Mouse (Mus musculus) 416B (cell line): ENCODE data around the gene Bdp1.
"Not testable (repeated sequence)": the region's sequence is repeated elsewhere in the genome, so short reads cannot be mapped to it uniquely, and the experiment has no call there.

Experiments used
- DNase-seq: peaks from one replicate; pipeline ENCODE4 v3.0.0; 2011; ENCODE audit warnings: low read depth

Gene Bdp1

GRCm38 (mm10) chr13:100103748-100104254, at the start of gene Bdp1:
Bdp1 (minus strand) TSS chr13:100104070.
- DNase-seq = peak; percentile 90

- peak; percentile 81 for DNase-seq
These were observed 48.8 kb upstream of the Bdp1 start for GRCm38 (mm10) chr13:100152659-100153058.

GRCm38 (mm10) chr13:100141646-100142314, 37.9 kb upstream of the Bdp1 start:
- DNase-seq = peak; percentile 17

GRCm38 (mm10) chr13:100125258-100125643, 21.4 kb upstream of the Bdp1 start:
- no peak for DNase-seq

GRCm38 (mm10) chr13:100124423-100125257, 20.8 kb upstream of the Bdp1 start, which contains the start of gene Smn1:
Smn1 (plus strand) TSS chr13:100124852.
- peak; percentile 94 for DNase-seq

GRCm38 (mm10) chr13:100123970-100124369, 20.1 kb upstream of the Bdp1 start:
- peak; percentile 31 for DNase-seq

- DNase-seq = peak; percentile 40
These were observed 8.5 kb upstream of the Bdp1 start for GRCm38 (mm10) chr13:100112218-100112972.

- peak; percentile 65 for DNase-seq
These were observed 4.0 kb upstream of the Bdp1 start, which contains the start of gene Serf1 for GRCm38 (mm10) chr13:100107652-100108472. Serf1 (plus strand) TSS chr13:100108012.

- peak; percentile 66 for DNase-seq
These were observed 715 bp downstream of the Bdp1 start for GRCm38 (mm10) chr13:100103052-100103658.

- DNase-seq = no peak
These were observed 5.1 kb downstream of the Bdp1 start for GRCm38 (mm10) chr13:100098808-100099207.

GRCm38 (mm10) chr13:100071473-100071872, 32.4 kb downstream of the Bdp1 start:
- DNase-seq = no peak

- no peak for DNase-seq
These were observed 36.0 kb downstream of the Bdp1 start for GRCm38 (mm10) chr13:100067821-100068220.

GRCm38 (mm10) chr13:100063936-100064335, 39.9 kb downstream of the Bdp1 start:
- DNase-seq = no peak

GRCm38 (mm10) chr13:100057738-100058137, 46.1 kb downstream of the Bdp1 start:
- not testable (repeated sequence) for DNase-seq

- no peak for DNase-seq
These were observed 77.9 kb downstream of the Bdp1 start for GRCm38 (mm10) chr13:100026013-100026412.

- no peak for DNase-seq
These were observed 87.0 kb downstream of the Bdp1 start for GRCm38 (mm10) chr13:100016891-100017290.

- no peak for DNase-seq
These were observed 87.9 kb downstream of the Bdp1 start for GRCm38 (mm10) chr13:100015937-100016336.

- peak; percentile 90 for DNase-seq
These were observed 88.7 kb downstream of the Bdp1 start, which contains the start of gene Mccc2 for GRCm38 (mm10) chr13:100014906-100015895. Mccc2 (minus strand) TSS chr13:100015639.

GRCm38 (mm10) chr13:100005911-100006496, 97.9 kb downstream of the Bdp1 start:
- DNase-seq = peak; percentile 49
